Mouse (Mus musculus) liver, adult 2 months (tissue): ENCODE data around the gene Ciz1.

Experiments used
- CTCF ChIP-seq: fragments of 200-500 bp; IDR thresholded peaks from 2 replicates; pipeline ENCODE4 v1.5.1; 2011; ENCODE audit warnings: low read depth, low read length, control low read depth
- POLR2A ChIP-seq: fragments of 200-500 bp; IDR thresholded peaks from 2 replicates; pipeline ENCODE4 v1.6.1; 2011; ENCODE audit warnings: low read length, control low read depth; ENCODE audit not compliant: insufficient read depth; ENCODE audit errors: extremely low read depth

DNA sequence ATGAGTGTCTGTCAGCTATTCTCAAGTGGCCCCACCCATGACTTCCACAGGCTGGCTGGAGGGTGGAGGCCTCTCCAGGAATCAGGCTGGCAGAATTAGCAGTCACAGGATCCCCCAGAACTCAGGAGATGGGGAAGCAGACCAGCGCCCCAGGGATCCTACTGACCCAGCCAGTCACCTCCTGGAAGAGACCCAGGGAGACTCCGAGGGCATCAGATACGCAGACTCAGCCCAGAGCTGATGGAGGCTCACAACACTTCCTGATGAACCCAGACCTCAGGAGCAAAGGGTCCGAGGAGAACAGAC is 10.5 kb upstream of the Ciz1 start:
- no peak for TF ChIP-seq CTCF
- TF ChIP-seq POLR2A: no peak
